ENCODE assay signal across 15 mouse cellular contexts in genomic region chr15:97904339-97904991, GRCm38 (mm10). TPM values are rescaled to one million over a fixed set of nuclear protein-coding genes. Genes with fewer than 3 reads are reported as not detected.
DNase-seq lines count a peak whose midpoint lies in the region; ATAC-seq lines count a peak whose summit lies in the region.
"Had no signal": no experiment of that assay in that cellular context is flagged by ENCODE, and none has a peak within 500 bp of the region (broad histone marks: within the 10 kb centered on the region; RNA-seq: fewer than 3 reads in every experiment).

No protein-coding gene starts in this region.

- no peak overlapping the region for H3K9ac ChIP-seq in liver, embryonic 12.5 days

- peak; percentile 74 for DNase-seq in kidney, adult 9 months
- DNase-seq in kidney, adult 18-20 months = no peak
- DNase-seq in 3134 (ENCODE audit: extremely low read depth, insufficient read length, low spot score) (peak; percentile 47), NIH3T3 (ENCODE audit: low read depth) (peak; percentile 24)
- peak; percentile 21 to 43 for DNase-seq in kidney, postnatal 4 days
- DNase-seq in thymus, postnatal 10 days (ENCODE audit: low spot score in 2 of 2) = no peak
- DNase-seq: adrenal gland, postnatal 10 days; cerebellum, adult 2 months; gastrocnemius, adult 2 months; liver; midbrain, embryonic 14.5 days had no signal

- H3K4me2 ChIP-seq in liver, embryonic 12.5 days = no peak overlapping the region

- H3K36me3 ChIP-seq in liver, embryonic 12.5 days = no peaks in the 10 kb centered on the region
- H3K36me3 ChIP-seq: hindbrain, embryonic 10.5 days had no signal

- no peaks in the 10 kb centered on the region for H3K9me3 ChIP-seq in liver, embryonic 12.5 days (replicated peaks)
- H3K9me3 ChIP-seq: hindbrain, embryonic 10.5 days had no signal

- H3K4me1 ChIP-seq in liver, embryonic 12.5 days = peaks cover 22% of the 10 kb centered on the region

- ATAC-seq in liver, embryonic 12.5 days = no peak
- ATAC-seq: forebrain, embryonic 16.5 days had no signal

- H3K27ac ChIP-seq in liver, embryonic 12.5 days = no peak overlapping the region
- H3K27ac ChIP-seq: gastrocnemius, adult 2 months; hindbrain, embryonic 10.5 days; macrophage had no signal

- no peak overlapping the region for H3K4me3 ChIP-seq in liver, embryonic 12.5 days
- H3K4me3 ChIP-seq: gastrocnemius, adult 2 months; hindbrain, embryonic 10.5 days had no signal

- 44% methylated on average over 11 of the region's 11 CpGs for WGBS in liver, embryonic 12.5 days (ENCODE audit: insufficient replicate concordance)

- peaks cover 67% of the 10 kb centered on the region for H3K27me3 ChIP-seq in liver, embryonic 12.5 days (replicated peaks)

RNA-seq across cellular contexts. Expression of gene Vdr, which starts 6.0 kb away (rescaled TPM):
- polyA plus RNA-seq in liver, embryonic 12.5 days (2016; fragmentation: Nextera tagmentation; extraction: Ambion mirVana) = 0.46 and 0.66 TPM in 2 replicates
- polyA plus RNA-seq: forebrain, embryonic 16.5 days; midbrain, embryonic 14.5 days had no signal

RNA-seq across cellular contexts. Expression of gene Tmem106c, which starts 59.5 kb away (rescaled TPM):
- 15.6 and 18.1 TPM in 2 replicates for polyA plus RNA-seq in liver, embryonic 12.5 days (2016; fragmentation: Nextera tagmentation; extraction: Ambion mirVana)

Comparison
In these comparisons a context has a peak if more than half of its experiments do, and no peak if none do; other contexts are left out.
1. DNase-seq: peak in kidney, adult 9 months (single experiment), 3134 (single experiment), NIH3T3 (single experiment) and kidney, postnatal 4 days (2 of 2); none in kidney, adult 18-20 months (single experiment) and thymus, postnatal 10 days (0 of 2).